Mouse (Mus musculus) hindbrain, embryonic 15.5 days (tissue): ENCODE results near the gene Asb1. TPM values are rescaled to one million over a fixed set of nuclear protein-coding genes. Genes with fewer than 3 reads are reported as not detected.
A peak's percentile ranks its signal among the peaks of the same experiment; 100 is the strongest.

ENCODE experiments used
- ATAC-seq: fragments of 200-750 bp; cut with Nextera tagmentation; 2 replicates; pipeline ENCODE4 v1.8.0; 2017; ENCODE audit warnings: low read depth, moderate number of reproducible peaks, moderate TSS enrichment; ENCODE audit not compliant: low FRiP score
- H3K27ac ChIP-seq: fragments of 300-500 bp; sonication (generic); replicated peaks from 2 replicates; pipeline ENCODE4 v1.5.1; 2015; ENCODE audit warnings: mild to moderate bottlenecking, inconsistent platforms
- H3K27me3 ChIP-seq: fragments of 300-500 bp; sonication (generic); 2 replicates; pipeline ENCODE4 v1.6.1; 2015; ENCODE audit warnings: control low read depth, inconsistent platforms
- H3K36me3 ChIP-seq: fragments of 300-500 bp; sonication (generic); 2 replicates; pipeline ENCODE4 v1.6.1; 2015; ENCODE audit warnings: control low read depth, inconsistent platforms
- H3K4me1 ChIP-seq: fragments of 300-500 bp; sonication (generic); replicated peaks from 2 replicates; pipeline ENCODE4 v1.6.1; 2015; ENCODE audit warnings: control low read depth, inconsistent platforms
- H3K4me2 ChIP-seq: fragments of 300-500 bp; sonication (generic); 2 replicates; pipeline ENCODE4 v1.6.1; 2015; ENCODE audit warnings: moderate library complexity, mild to moderate bottlenecking, inconsistent platforms
- H3K4me3 ChIP-seq: fragments of 300-500 bp; sonication (generic); 2 replicates; pipeline ENCODE4 v1.5.1; 2015; ENCODE audit warnings: mild to moderate bottlenecking, inconsistent platforms
- H3K9ac ChIP-seq: fragments of 300-500 bp; sonication (generic); 2 replicates; pipeline ENCODE4 v1.6.1; 2015; ENCODE audit warnings: inconsistent platforms
- H3K9me3 ChIP-seq: fragments of 300-500 bp; sonication (generic); 2 replicates; pipeline ENCODE4 v1.6.1; 2016; ENCODE audit warnings: control low read depth, inconsistent platforms
- WGBS: fragments of 180-500 bp; shearing (Covaris S2); methylation state at CpG from one replicate; pipeline ENCODE4 v1.1.7; 2015; 5-methylcytosine and 5-hydroxymethylcytosine counted together
- polyA plus RNA-seq: library from polyadenylated mRNA; unstranded; fragments of >200 nt; fragmentation: Nextera tagmentation; extraction: Ambion mirVana; gene quantifications from 2 replicates; pipeline ENCODE4 v1.2.1, GENCODE M21; 2015

The Asb1 gene
- 12.9 and 13.0 TPM in 2 replicates for polyA plus RNA-seq

DNA sequence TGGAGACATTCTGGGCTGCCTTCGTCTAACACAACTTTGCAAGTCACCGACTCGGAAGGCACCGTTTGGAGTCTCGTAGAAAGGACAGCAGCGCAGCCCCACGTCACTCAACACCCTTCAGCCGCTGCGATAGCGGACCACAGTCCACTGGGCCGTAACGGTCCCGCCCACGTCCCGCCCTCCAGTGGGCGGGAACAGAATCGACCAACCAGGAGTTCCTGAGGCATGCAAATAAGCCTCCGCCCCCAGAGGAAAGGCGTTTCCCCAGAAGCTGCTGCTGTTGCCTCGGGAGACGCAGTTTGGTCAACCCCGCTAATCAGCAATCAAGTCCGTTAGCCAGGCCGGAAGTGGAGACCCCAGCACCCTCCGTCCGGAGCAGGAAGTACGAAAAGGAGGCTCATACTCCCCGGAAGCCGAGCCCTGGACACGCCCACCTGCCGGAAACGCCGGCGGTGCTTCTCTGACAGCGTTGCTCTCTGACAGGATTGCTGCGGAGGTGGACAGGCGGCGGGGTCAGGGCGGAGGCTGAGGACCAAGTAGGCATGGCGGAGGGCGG lies at the start of gene Asb1:
Gene Asb1 (plus strand): TSS at position 274 of the 556 bp plus-strand sequence.
- Histone ChIP-seq H3K36me3 (peaks cover 13% of the 10 kb centered on the region), H3K27me3 (peaks cover 27% of the 10 kb centered on the region), H3K27ac (peak within 1 kb of the TSS; percentile 63), H3K4me1 (peaks cover 27% of the 10 kb centered on the region), H3K9ac (peak within 1 kb of the TSS; percentile 84), H3K4me2 (peak within 1 kb of the TSS; percentile 86), H3K4me3 (peak within 1 kb of the TSS; percentile 82), H3K9me3 (no peaks in the 10 kb centered on the region)
- under 1% methylated on average over 41 of the region's 41 CpGs for WGBS
- ATAC-seq: peak; percentile 98

DNA sequence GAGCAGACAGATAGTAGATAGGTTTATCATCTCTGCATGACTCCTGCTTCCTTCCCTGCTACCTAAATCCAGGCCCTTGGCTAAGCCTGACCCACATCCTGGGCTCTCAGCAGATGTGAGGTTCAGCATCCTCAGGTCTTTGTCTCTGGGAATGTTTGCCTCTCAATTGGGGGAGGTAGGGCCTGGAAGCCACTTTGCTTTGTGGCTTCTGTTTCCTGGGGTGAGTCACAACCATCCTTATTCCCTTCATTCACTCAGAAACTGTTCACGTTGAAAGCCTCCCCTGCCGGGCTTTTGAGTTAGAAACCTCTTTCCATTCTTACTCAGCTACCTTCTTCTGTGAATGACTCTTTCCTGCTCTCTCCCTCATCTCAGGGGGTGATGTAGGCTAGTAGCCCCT lies 47.6 kb upstream of the Asb1 start:
- no peaks in the 10 kb centered on the region for H3K36me3 ChIP-seq
- H3K27me3 ChIP-seq: no peaks in the 10 kb centered on the region
- H3K9ac ChIP-seq: no peak overlapping the region
- no peak for ATAC-seq
- WGBS: 8% methylated on average over 2 of the region's 2 CpGs
- no peak overlapping the region for H3K27ac ChIP-seq
- H3K9me3 ChIP-seq: no peaks in the 10 kb centered on the region
- H3K4me3 ChIP-seq: no peak overlapping the region
- H3K4me1 ChIP-seq: peaks cover 26% of the 10 kb centered on the region
- H3K4me2 ChIP-seq: no peak overlapping the region

- 0 out of 2 replicates have a peak overlapping the region, but pooled peaks have one; percentile 62 for H3K27ac ChIP-seq
- WGBS: 49% methylated on average over 3 of the region's 3 CpGs
- no peaks in the 10 kb centered on the region for H3K36me3 ChIP-seq
- H3K4me3 ChIP-seq: peak overlapping the region; percentile 86
- H3K9ac ChIP-seq: peak overlapping the region; percentile 69; the same call in 1 of the 2 replicates
- peak; percentile 10; the same call in 1 of the 2 replicates for ATAC-seq
- H3K9me3 ChIP-seq: no peaks in the 10 kb centered on the region
- peaks cover 26% of the 10 kb centered on the region for H3K4me1 ChIP-seq
- H3K27me3 ChIP-seq: no peaks in the 10 kb centered on the region
- H3K4me2 ChIP-seq: peak overlapping the region; percentile 81
Observed at GRCm38 (mm10) chr1:91493938-91494337, 46.4 kb upstream of the Asb1 start.

GRCm38 (mm10) chr1:91494457-91495140 lies 45.7 kb upstream of the Asb1 start, which contains the start of gene Traf3ip1:
Traf3ip1 (plus strand) TSS chr1:91494647.
- H3K36me3 ChIP-seq: 0 out of 2 replicates have a peak, but pooled peaks cover 4% of the 10 kb centered on the region
- no peaks in the 10 kb centered on the region for H3K27me3 ChIP-seq
- H3K4me1 ChIP-seq: peaks cover 26% of the 10 kb centered on the region
- H3K9me3 ChIP-seq: no peaks in the 10 kb centered on the region
- peak within 1 kb of the TSS; percentile 69 for H3K9ac ChIP-seq
- peak within 1 kb of the TSS; percentile 81 for H3K4me2 ChIP-seq
- H3K4me3 ChIP-seq: peak within 1 kb of the TSS; percentile 86
- ATAC-seq: peak; percentile 98
- H3K27ac ChIP-seq: peak within 1 kb of the TSS; percentile 62; the same call in 1 of the 2 replicates
- WGBS: under 1% methylated on average over 75 of the region's 79 CpGs

- ATAC-seq: no peak
Observed at GRCm38 (mm10) chr1:91495321-91495720, 45.0 kb upstream of the Asb1 start.

GRCm38 (mm10) chr1:91498579-91498978 lies 41.8 kb upstream of the Asb1 start:
- no peak overlapping the region for H3K4me2 ChIP-seq
- H3K27ac ChIP-seq: no peak overlapping the region
- H3K36me3 ChIP-seq: peaks cover 27% of the 10 kb centered on the region
- no peaks in the 10 kb centered on the region for H3K9me3 ChIP-seq
- peaks cover 26% of the 10 kb centered on the region for H3K4me1 ChIP-seq
- no peak for ATAC-seq
- 96% methylated on average over 6 of the region's 6 CpGs for WGBS
- H3K27me3 ChIP-seq: no peaks in the 10 kb centered on the region
- H3K4me3 ChIP-seq: no peak overlapping the region
- no peak overlapping the region for H3K9ac ChIP-seq

More at GRCm38 (mm10) chr1:91495321-91495720, 45.0 kb upstream of the Asb1 start:
- H3K9ac ChIP-seq: peak overlapping the region; percentile 69
- H3K4me1 ChIP-seq: peaks cover 26% of the 10 kb centered on the region
- no peaks in the 10 kb centered on the region for H3K27me3 ChIP-seq
- peak overlapping the region; percentile 86 for H3K4me3 ChIP-seq
- WGBS: 57% methylated on average over 5 of the region's 5 CpGs
- no peaks in the 10 kb centered on the region for H3K9me3 ChIP-seq
- H3K4me2 ChIP-seq: peak overlapping the region; percentile 81
- H3K27ac ChIP-seq: no peak overlapping the region
- H3K36me3 ChIP-seq: peaks cover 4% of the 10 kb centered on the region; the same call in 1 of the 2 replicates

- Histone ChIP-seq H3K4me2 (no peak overlapping the region), H3K36me3 (peaks cover 46% of the 10 kb centered on the region), H3K9me3 (no peaks in the 10 kb centered on the region), H3K4me3 (no peak overlapping the region), H3K27me3 (no peaks in the 10 kb centered on the region), H3K4me1 (no peaks in the 10 kb centered on the region), H3K9ac (no peak overlapping the region), H3K27ac (no peak overlapping the region)
- no peak for ATAC-seq
- 78% methylated on average over 3 of the region's 3 CpGs for WGBS
Observed at GRCm38 (mm10) chr1:91504615-91505014, 35.7 kb upstream of the Asb1 start.

DNA sequence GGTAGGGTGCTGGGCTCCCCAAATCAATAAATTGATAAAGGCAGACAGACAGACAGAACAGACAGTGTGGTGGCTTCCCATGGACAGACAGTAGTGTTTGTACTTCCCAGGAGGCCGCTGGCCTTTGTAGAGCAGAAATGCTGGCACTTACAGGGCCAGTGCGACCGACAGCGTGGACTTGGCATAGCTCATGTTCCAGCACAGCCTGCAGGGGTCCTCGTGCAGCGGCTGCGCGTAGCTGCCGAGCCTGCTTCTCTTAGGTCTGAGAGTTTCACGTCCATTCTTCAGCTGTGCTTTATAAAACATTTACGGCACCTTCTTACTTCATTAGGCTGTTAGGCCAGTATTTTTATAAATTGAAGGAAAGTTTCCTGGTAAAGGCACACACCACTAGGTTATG lies 25.4 kb upstream of the Asb1 start:
- no peaks in the 10 kb centered on the region for H3K27me3 ChIP-seq
- no peak overlapping the region for H3K9ac ChIP-seq
- H3K36me3 ChIP-seq: peaks cover 11% of the 10 kb centered on the region
- H3K4me3 ChIP-seq: no peak overlapping the region
- WGBS: 77% methylated on average over 11 of the region's 11 CpGs
- H3K4me2 ChIP-seq: no peak overlapping the region
- no peaks in the 10 kb centered on the region for H3K4me1 ChIP-seq
- ATAC-seq: no peak
- H3K27ac ChIP-seq: no peak overlapping the region
- H3K9me3 ChIP-seq: no peaks in the 10 kb centered on the region

- H3K4me2 ChIP-seq: no peak overlapping the region
- H3K27me3 ChIP-seq: no peaks in the 10 kb centered on the region
- H3K9me3 ChIP-seq: no peaks in the 10 kb centered on the region
- no peak overlapping the region for H3K4me3 ChIP-seq
- H3K9ac ChIP-seq: no peak overlapping the region
- H3K4me1 ChIP-seq: no peaks in the 10 kb centered on the region
- H3K27ac ChIP-seq: no peak overlapping the region
- ATAC-seq: no peak
- 95% methylated on average over 6 of the region's 6 CpGs for WGBS
- H3K36me3 ChIP-seq: peaks cover 17% of the 10 kb centered on the region
Observed at GRCm38 (mm10) chr1:91515642-91516041, 24.7 kb upstream of the Asb1 start.

DNA sequence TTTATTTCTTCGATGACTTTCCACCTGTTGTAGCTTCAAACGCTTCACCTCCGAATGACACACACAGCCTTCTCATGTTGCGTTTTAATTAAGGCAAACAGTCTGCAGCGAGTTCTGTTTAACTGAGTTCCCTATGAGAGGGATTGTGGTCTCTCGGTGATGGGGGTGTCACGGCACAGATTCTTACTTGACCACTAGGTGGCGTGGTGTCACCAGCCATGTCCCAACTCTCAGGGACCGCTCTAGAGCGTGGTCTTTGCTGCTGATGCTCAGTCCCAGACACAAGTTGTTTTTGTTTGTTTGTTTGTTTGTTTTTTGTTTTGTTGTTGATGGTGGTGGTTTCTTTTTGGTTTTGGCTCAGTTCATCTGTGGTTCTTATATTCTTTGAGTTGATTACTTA lies 16.6 kb upstream of the Asb1 start:
- no peak overlapping the region for H3K4me2 ChIP-seq
- no peaks in the 10 kb centered on the region for H3K4me1 ChIP-seq
- no peaks in the 10 kb centered on the region for H3K27me3 ChIP-seq
- H3K9me3 ChIP-seq: no peaks in the 10 kb centered on the region
- peaks cover 49% of the 10 kb centered on the region for H3K36me3 ChIP-seq
- WGBS: 15% methylated on average over 10 of the region's 10 CpGs
- no peak overlapping the region for H3K4me3 ChIP-seq
- ATAC-seq: peak; percentile 82; the same call in 1 of the 2 replicates
- H3K9ac ChIP-seq: no peak overlapping the region
- H3K27ac ChIP-seq: no peak overlapping the region

DNA sequence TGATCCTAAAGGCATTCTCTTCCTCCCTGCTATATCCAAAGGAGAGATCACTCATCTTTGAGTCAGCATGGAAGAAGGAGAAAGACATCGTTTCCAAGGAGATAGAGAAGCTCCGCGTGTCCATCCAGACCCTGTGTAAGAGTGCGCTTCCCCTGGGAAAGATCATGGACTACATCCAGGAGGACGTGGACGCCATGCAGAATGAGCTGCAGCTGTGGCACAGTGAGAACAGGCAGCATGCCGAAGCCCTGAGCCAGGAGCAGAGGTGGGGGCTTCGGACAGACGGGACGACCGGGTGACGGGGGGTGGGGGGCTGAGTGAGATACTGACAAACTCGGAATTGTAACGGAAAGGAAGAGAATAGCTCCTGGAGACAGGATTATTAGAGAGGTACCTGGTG lies 14.5 kb upstream of the Asb1 start:
- no peak overlapping the region for H3K27ac ChIP-seq
- ATAC-seq: no peak
- WGBS: 73% methylated on average over 14 of the region's 14 CpGs
- H3K4me1 ChIP-seq: no peaks in the 10 kb centered on the region
- H3K4me2 ChIP-seq: no peak overlapping the region
- H3K9ac ChIP-seq: no peak overlapping the region
- H3K4me3 ChIP-seq: no peak overlapping the region
- no peaks in the 10 kb centered on the region for H3K9me3 ChIP-seq
- H3K27me3 ChIP-seq: no peaks in the 10 kb centered on the region
- H3K36me3 ChIP-seq: peaks cover 43% of the 10 kb centered on the region

DNA sequence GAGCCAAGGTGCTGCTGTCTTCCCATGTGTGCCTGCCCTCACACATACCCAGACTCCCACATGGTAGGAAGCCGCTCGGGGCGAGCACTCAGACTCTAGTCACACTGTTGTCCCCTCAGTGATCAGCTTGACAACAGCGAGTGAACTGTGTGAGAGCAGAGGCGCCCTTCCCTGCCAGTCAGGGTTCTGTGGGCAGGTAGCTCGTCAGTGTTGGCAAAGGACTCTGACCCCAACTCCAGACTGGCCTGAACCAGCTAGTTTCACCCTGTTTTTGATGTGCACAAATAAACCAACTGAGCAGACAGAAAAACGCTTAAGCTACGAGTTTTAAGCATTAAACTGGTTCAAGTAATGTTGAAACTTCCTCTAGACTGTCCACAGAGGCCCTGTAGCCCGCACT lies 10.2 kb upstream of the Asb1 start:
- no peak for ATAC-seq
- no peak overlapping the region for H3K9ac ChIP-seq
- no peak overlapping the region for H3K4me3 ChIP-seq
- no peaks in the 10 kb centered on the region for H3K9me3 ChIP-seq
- no peaks in the 10 kb centered on the region for H3K4me1 ChIP-seq
- H3K36me3 ChIP-seq: peaks cover 25% of the 10 kb centered on the region
- H3K27ac ChIP-seq: no peak overlapping the region
- no peaks in the 10 kb centered on the region for H3K27me3 ChIP-seq
- 92% methylated on average over 9 of the region's 9 CpGs for WGBS
- no peak overlapping the region for H3K4me2 ChIP-seq
